Mouse (Mus musculus): ENCODE data around the gene Pkig.

- TF ChIP-seq CTCF (IDR thresholded peaks at IDR 0.05; ENCODE audit: borderline replicate concordance, extremely low read depth, insufficient read depth, insufficient read length) (no peak), POLR2A (IDR thresholded peaks at IDR 0.05; ENCODE audit: borderline replicate concordance, extremely low read depth, insufficient read depth, insufficient read length, poor library complexity, severe bottlenecking) (no peak)
These were observed 41.4 kb upstream of the Pkig start for GRCm38 (mm10) chr2:163616652-163617227.
